Mouse (Mus musculus): Measurements from ENCODE around the gene Wdr70.
"Not testable (repeated sequence)": the region's sequence is repeated elsewhere in the genome, so short reads cannot be mapped to it uniquely, and the experiment has no call there.

DNA sequence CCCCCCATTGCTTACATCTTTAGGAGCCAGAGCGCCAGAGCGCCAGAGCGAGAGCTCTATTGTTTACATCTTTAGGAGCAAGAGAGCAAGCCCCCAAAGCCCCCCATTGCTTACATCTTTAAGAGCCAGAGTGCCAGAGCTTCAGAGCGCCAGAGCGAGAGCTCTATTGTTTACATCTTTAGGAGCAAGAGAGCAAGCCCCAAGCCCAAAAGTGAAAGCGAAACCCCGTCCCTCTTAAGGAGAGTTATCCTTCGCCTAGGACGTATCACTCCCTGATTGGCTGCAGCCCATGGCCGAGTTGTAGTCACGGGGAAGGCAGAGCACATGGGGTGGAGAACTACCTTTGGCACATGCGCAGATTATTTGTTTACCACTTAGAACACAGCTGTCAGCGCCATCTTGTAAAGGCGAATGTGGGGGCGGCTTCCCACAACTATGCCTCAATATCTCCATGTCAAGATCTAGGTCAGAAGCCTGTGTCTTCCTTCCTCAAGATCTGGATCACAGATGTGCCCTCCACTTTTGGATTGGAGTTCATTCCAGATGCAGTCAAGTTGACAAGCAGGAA is 3.0 kb upstream of the Wdr70 start:
- not testable (repeated sequence) for TF ChIP-seq CTCF (IDR thresholded peaks at IDR 0.05; ENCODE audit: low read depth, low read length); GATA1 (IDR thresholded peaks at IDR 0.05; ENCODE audit: borderline replicate concordance, low read length); POLR2AphosphoS5 (IDR thresholded peaks at IDR 0.05; ENCODE audit: insufficient replicate concordance, low read depth, low read length); TAL1 (conservative IDR thresholded peaks at IDR 0.05; ENCODE audit: low read depth, low read length); GATA2 (IDR thresholded peaks at IDR 0.05; ENCODE audit: borderline replicate concordance, low read depth, low read length)
